Mouse (Mus musculus) embryonic fibroblast, embryonic 13.5 days (primary cell): Measurements from ENCODE around the gene Wfikkn1.

ENCODE experiments used
- CTCF ChIP-seq: IDR thresholded peaks from 2 replicates; pipeline ENCODE4 v1.5.1; 2011; ENCODE audit warnings: mild to moderate bottlenecking, control low read depth, low read length, moderate library complexity, borderline replicate concordance; ENCODE audit not compliant: insufficient read depth
- POLR2A ChIP-seq: IDR thresholded peaks from 2 replicates; pipeline ENCODE4 v1.6.1; 2011; ENCODE audit warnings: low read depth, mild to moderate bottlenecking, control low read depth, low read length, moderate library complexity

DNA sequence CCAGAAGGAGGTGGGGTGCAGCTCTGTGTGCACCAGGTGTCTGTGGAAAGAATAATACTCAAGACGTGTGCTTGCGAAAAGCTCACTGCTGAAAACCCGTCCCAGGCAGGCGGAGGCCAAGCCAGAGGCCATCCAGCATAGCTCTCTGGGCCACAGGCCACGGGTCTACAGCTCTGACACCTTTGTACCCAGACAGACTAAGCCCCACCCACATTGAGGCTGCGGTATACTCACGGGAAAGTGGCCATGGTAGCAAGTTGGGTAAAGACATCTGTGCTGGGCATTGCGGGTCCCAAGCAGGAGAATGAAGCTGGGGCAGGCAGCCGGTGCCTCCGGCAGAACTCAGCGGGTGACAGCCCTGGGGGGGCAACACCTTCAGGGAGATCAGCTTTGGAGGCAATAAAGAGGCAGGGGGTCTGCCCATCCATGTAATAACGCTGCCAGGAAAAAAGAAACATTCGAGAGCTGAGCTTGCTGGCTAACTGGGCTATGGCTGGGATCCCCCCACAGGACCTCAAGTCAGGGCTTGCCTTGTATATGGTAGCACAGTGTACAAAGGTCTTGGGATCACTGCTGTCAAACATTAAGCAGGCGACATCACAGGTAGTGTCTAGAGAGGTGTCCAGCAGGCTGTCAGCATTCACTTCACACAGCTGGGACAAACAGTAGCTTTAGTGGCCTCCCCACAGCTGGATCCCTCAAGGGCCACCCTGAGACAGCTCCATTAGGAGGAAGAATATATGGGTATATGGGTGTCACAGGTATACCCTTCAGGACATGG is 41.0 kb downstream of the Wfikkn1 start:
- TF ChIP-seq CTCF (no peak), POLR2A (no peak)
